Mouse (Mus musculus): ENCODE measurements around the gene Egfr.
A peak's percentile ranks its signal among the peaks of the same experiment; 100 is the strongest.

Egfr gene

GRCm38 (mm10) chr11:16829468-16829867 lies 77.5 kb downstream of the Egfr start:
- DNase-seq (ENCODE audit: low spot score): no peak

- DNase-seq (ENCODE audit: low spot score): no peak
Measured at GRCm38 (mm10) chr11:16830531-16831227, 78.7 kb downstream of the Egfr start.

GRCm38 (mm10) chr11:16831974-16832464 lies 80.0 kb downstream of the Egfr start:
- DNase-seq (ENCODE audit: low spot score): no peak

GRCm38 (mm10) chr11:16838772-16839171 lies 86.8 kb downstream of the Egfr start:
- no peak for DNase-seq (ENCODE audit: low spot score)

GRCm38 (mm10) chr11:16842924-16843323 lies 90.9 kb downstream of the Egfr start:
- no peak for DNase-seq (ENCODE audit: low spot score)

GRCm38 (mm10) chr11:16843889-16844568 lies 92.0 kb downstream of the Egfr start:
- DNase-seq (ENCODE audit: low spot score): no peak

- peak; percentile 19 for DNase-seq (ENCODE audit: low spot score)
Measured at GRCm38 (mm10) chr11:16848881-16849280, 96.9 kb downstream of the Egfr start.

- no peak for DNase-seq (ENCODE audit: low spot score)
Measured at GRCm38 (mm10) chr11:16851361-16851760, 99.4 kb downstream of the Egfr start.

- no peak for DNase-seq (ENCODE audit: low spot score)
Measured at GRCm38 (mm10) chr11:16854111-16854510, 102.1 kb downstream of the Egfr start.

GRCm38 (mm10) chr11:16857346-16857745 lies 105.3 kb downstream of the Egfr start:
- DNase-seq (ENCODE audit: low spot score): no peak

- no peak for DNase-seq (ENCODE audit: low spot score)
Measured at GRCm38 (mm10) chr11:16861037-16861436, 109.0 kb downstream of the Egfr start.

- DNase-seq (ENCODE audit: low spot score): no peak
Measured at GRCm38 (mm10) chr11:16863547-16863946, 111.5 kb downstream of the Egfr start.

- DNase-seq (ENCODE audit: low spot score): no peak
Measured at GRCm38 (mm10) chr11:16864980-16865561, 113.1 kb downstream of the Egfr start.

- DNase-seq (ENCODE audit: low spot score): no peak
Measured at GRCm38 (mm10) chr11:16868051-16868450, 116.0 kb downstream of the Egfr start.

- DNase-seq (ENCODE audit: low spot score): no peak
Measured at GRCm38 (mm10) chr11:16869506-16869905, 117.5 kb downstream of the Egfr start.

- peak; percentile 45 for DNase-seq (ENCODE audit: low spot score)
Measured at GRCm38 (mm10) chr11:16871120-16871519, 119.1 kb downstream of the Egfr start.

- DNase-seq (ENCODE audit: low spot score): no peak
Measured at GRCm38 (mm10) chr11:16877676-16878378, 125.8 kb downstream of the Egfr start.

- no peak for DNase-seq (ENCODE audit: low spot score)
Measured at GRCm38 (mm10) chr11:16881932-16882331, 129.9 kb downstream of the Egfr start.

- DNase-seq (ENCODE audit: low spot score): no peak
Measured at GRCm38 (mm10) chr11:16886152-16886551, 134.1 kb downstream of the Egfr start.

- DNase-seq (ENCODE audit: low spot score): no peak
Measured at GRCm38 (mm10) chr11:16888086-16888485, 136.1 kb downstream of the Egfr start.

- DNase-seq (ENCODE audit: low spot score): no peak
Measured at GRCm38 (mm10) chr11:16895441-16896356, 143.7 kb downstream of the Egfr start.
